Mouse (Mus musculus): ENCODE data around the gene Acod1. TPM values are rescaled to one million over a fixed set of nuclear protein-coding genes. Genes with fewer than 3 reads are reported as not detected.

Acod1 gene
- polyA plus RNA-seq, 1 experiment from 2014 or later = not detected

GRCm38 (mm10) chr14:103102731-103103335 is 56.1 kb downstream of the Acod1 start:
- Histone ChIP-seq H3K9ac (ENCODE audit: low read length) (no peak overlapping the region), H3K4me3 (ENCODE audit: low read depth, low read length) (no peak overlapping the region), H3K9me3 (replicated peaks; ENCODE audit: control insufficient read depth, low read length) (no peaks in the 10 kb centered on the region), H3K27me3 (replicated peaks; ENCODE audit: control insufficient read depth, insufficient read depth, low read length) (no peaks in the 10 kb centered on the region), H3K4me1 (ENCODE audit: control insufficient read depth, insufficient read depth, low read length) (peaks cover 3% of the 10 kb centered on the region), H3K27ac (ENCODE audit: low read depth, low read length) (no peak overlapping the region), H3K4me2 (ENCODE audit: low read length) (no peak overlapping the region), H3K36me3 (ENCODE audit: control insufficient read depth, insufficient read depth, low read length) (no peaks in the 10 kb centered on the region)
- DNase-seq (ENCODE audit: low spot score) = no peak
- no peak for ATAC-seq
- 86% methylated on average over 10 of the region's 10 CpGs for WGBS

Other genes with a start within 250 kb of the Acod1 start
- 10.8 and 12.7 TPM in 2 replicates for gene Kctd12, start 64.3 kb upstream of the Acod1 start, polyA plus RNA-seq (2014; fragmentation: Nextera tagmentation; extraction: Ambion mirVana)
- 11.2 and 11.4 TPM in 2 replicates for gene Cln5, start 23.2 kb downstream of the Acod1 start, polyA plus RNA-seq (2014; fragmentation: Nextera tagmentation; extraction: Ambion mirVana)
- 26.9 and 28.1 TPM in 2 replicates for gene Fbxl3, start 52.6 kb downstream of the Acod1 start, polyA plus RNA-seq (2014; fragmentation: Nextera tagmentation; extraction: Ambion mirVana)